ENCODE assay signal across 21 mouse cellular contexts in the genomic region with DNA sequence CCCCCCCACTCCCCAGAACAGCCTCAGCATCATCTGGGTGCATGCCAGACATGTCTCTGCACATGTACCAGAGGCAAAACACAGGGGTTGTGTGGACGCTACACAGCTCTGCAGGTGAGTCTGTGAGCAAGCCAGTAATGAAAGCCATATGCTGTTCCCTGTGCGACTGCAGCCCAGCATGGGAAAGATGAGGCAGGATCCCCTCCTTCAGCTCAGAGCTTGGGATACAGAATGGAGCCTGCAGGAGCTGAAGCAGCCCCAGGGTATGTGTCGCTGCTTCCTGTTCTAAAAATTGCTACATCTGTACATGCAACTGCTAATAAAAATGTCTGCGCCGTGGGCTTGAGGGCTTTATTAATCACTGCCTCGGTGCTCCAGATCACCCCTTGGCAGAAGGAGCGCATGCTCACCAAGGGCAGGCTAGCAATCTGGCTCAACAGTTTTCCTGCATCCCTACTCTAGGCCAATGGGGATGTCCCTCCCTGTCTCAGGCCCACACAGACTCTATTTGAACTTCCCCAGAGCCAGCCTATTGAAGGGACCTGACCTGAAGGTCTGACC.
DNase-seq lines count a peak whose midpoint lies in the region; ATAC-seq and TF ChIP-seq lines count a peak whose summit lies in the region.
"Had no signal": no experiment of that assay in that cellular context is flagged by ENCODE, and none has a peak within 500 bp of the region (broad histone marks: within the 10 kb centered on the region; RNA-seq: fewer than 3 reads in every experiment).

No protein-coding gene starts in this region.

- ATAC-seq in hindbrain, embryonic 16.5 days: no peak
- ATAC-seq in embryonic facial prominence, embryonic 12.5 days (ENCODE audit: insufficient number of reproducible peaks, insufficient read depth, low FRiP score, low TSS enrichment): peak; percentile 81; the same call in 1 of the 2 replicates
- peak; percentile 82 for ATAC-seq in limb, embryonic 13.5 days (ENCODE audit: low FRiP score, low read depth)
- no peak for ATAC-seq in liver, postnatal 0 days
- ATAC-seq: forebrain, embryonic 15.5 days had no signal

- H3K27me3 ChIP-seq in hindbrain, embryonic 10.5 days (ENCODE audit: insufficient read depth, poor library complexity, severe bottlenecking): no peaks in the 10 kb centered on the region
- no peaks in the 10 kb centered on the region for H3K27me3 ChIP-seq in hindbrain, embryonic 16.5 days (replicated peaks; ENCODE audit: control insufficient read depth, insufficient read depth, low read length)
- H3K27me3 ChIP-seq in embryonic facial prominence, embryonic 12.5 days: no peaks in the 10 kb centered on the region
- H3K27me3 ChIP-seq in limb, embryonic 13.5 days: no peaks in the 10 kb centered on the region
- H3K27me3 ChIP-seq in liver, postnatal 0 days (ENCODE audit: insufficient read depth, low read length): no peaks in the 10 kb centered on the region
- H3K27me3 ChIP-seq: forebrain, embryonic 15.5 days; heart, embryonic 12.5 days; hindbrain, embryonic 15.5 days; neural tube, embryonic 13.5 days had no signal

- H3K4me3 ChIP-seq in hindbrain, embryonic 10.5 days: no peak overlapping the region
- H3K4me3 ChIP-seq in hindbrain, embryonic 16.5 days (ENCODE audit: low read length): no peak overlapping the region
- H3K4me3 ChIP-seq in embryonic facial prominence, embryonic 12.5 days: no peak overlapping the region
- no peak overlapping the region for H3K4me3 ChIP-seq in limb, embryonic 13.5 days
- no peak overlapping the region for H3K4me3 ChIP-seq in liver, postnatal 0 days (ENCODE audit: low read depth, low read length)
- H3K4me3 ChIP-seq: forebrain, embryonic 15.5 days; heart, embryonic 12.5 days; hindbrain, embryonic 15.5 days; neural tube, embryonic 13.5 days had no signal

- peak; percentile 6 for DNase-seq in hindbrain, embryonic 10.5 days (ENCODE audit: low spot score)
- peak; percentile 21 for DNase-seq in brain, adult 2 months (ENCODE audit: low read depth, low spot score)
- no peak for DNase-seq in liver, postnatal 0 days
- DNase-seq in ovary, postnatal 10 days (ENCODE audit: low spot score): no peak
- DNase-seq: B cell, adult 2 months; cerebellum, adult 9-10 months; heart, postnatal 14 days; kidney, adult 11 months; kidney, postnatal 25 days; midbrain, embryonic 14.5 days; right cerebral cortex, postnatal 14 days; spleen, adult 18-20 months; thymus, postnatal 4 days had no signal

- H3K27ac ChIP-seq in hindbrain, embryonic 10.5 days: no peak overlapping the region
- H3K27ac ChIP-seq in hindbrain, embryonic 16.5 days (ENCODE audit: low read depth, low read length): no peak overlapping the region
- no peak overlapping the region for H3K27ac ChIP-seq in embryonic facial prominence, embryonic 12.5 days
- H3K27ac ChIP-seq in limb, embryonic 13.5 days: peak overlapping the region; percentile 39; the same call in 1 of the 2 replicates
- no peak overlapping the region for H3K27ac ChIP-seq in liver, postnatal 0 days (ENCODE audit: low read depth)
- H3K27ac ChIP-seq: forebrain, embryonic 15.5 days; hindbrain, embryonic 15.5 days; liver, embryonic 14.5 days; neural tube, embryonic 13.5 days had no signal

- 0 out of 2 replicates have a peak, but pooled peaks cover 4% of the 10 kb centered on the region for H3K9me3 ChIP-seq in hindbrain, embryonic 10.5 days
- no peaks in the 10 kb centered on the region for H3K9me3 ChIP-seq in hindbrain, embryonic 16.5 days (ENCODE audit: control insufficient read depth, low read length)
- H3K9me3 ChIP-seq in embryonic facial prominence, embryonic 12.5 days: no peaks in the 10 kb centered on the region
- 0 out of 2 replicates have a peak, but pooled peaks cover 5% of the 10 kb centered on the region for H3K9me3 ChIP-seq in limb, embryonic 13.5 days
- H3K9me3 ChIP-seq in liver, postnatal 0 days (ENCODE audit: low read length): no peaks in the 10 kb centered on the region
- H3K9me3 ChIP-seq: forebrain, embryonic 15.5 days; heart, embryonic 12.5 days; hindbrain, embryonic 15.5 days; neural tube, embryonic 13.5 days had no signal

- WGBS in hindbrain, embryonic 10.5 days: 88% methylated on average over 7 of the region's 7 CpGs
- 73% methylated on average over 7 of the region's 7 CpGs for WGBS in hindbrain, embryonic 16.5 days
- 39% methylated on average over 7 of the region's 7 CpGs for WGBS in embryonic facial prominence, embryonic 12.5 days
- WGBS in limb, embryonic 13.5 days: 13% methylated on average over 7 of the region's 7 CpGs
- 77% methylated on average over 7 of the region's 7 CpGs for WGBS in liver, postnatal 0 days (ENCODE audit: insufficient replicate concordance)

- TF ChIP-seq EP300 in liver, postnatal 0 days (IDR thresholded peaks at IDR 0.05; ENCODE audit: low read depth): no peak

- no peaks in the 10 kb centered on the region for H3K36me3 ChIP-seq in hindbrain, embryonic 10.5 days
- H3K36me3 ChIP-seq in hindbrain, embryonic 16.5 days (ENCODE audit: control insufficient read depth, insufficient read depth, low read length): no peaks in the 10 kb centered on the region
- no peaks in the 10 kb centered on the region for H3K36me3 ChIP-seq in embryonic facial prominence, embryonic 12.5 days
- no peaks in the 10 kb centered on the region for H3K36me3 ChIP-seq in limb, embryonic 13.5 days
- no peaks in the 10 kb centered on the region for H3K36me3 ChIP-seq in liver, postnatal 0 days (replicated peaks; ENCODE audit: insufficient read depth, low read length)
- H3K36me3 ChIP-seq: forebrain, embryonic 15.5 days; heart, embryonic 12.5 days; hindbrain, embryonic 15.5 days; neural tube, embryonic 13.5 days had no signal

- no peak overlapping the region for H3K4me2 ChIP-seq in hindbrain, embryonic 16.5 days (ENCODE audit: low read length)
- no peak overlapping the region for H3K4me2 ChIP-seq in embryonic facial prominence, embryonic 12.5 days (replicated peaks)
- peak overlapping the region; percentile 36 for H3K4me2 ChIP-seq in limb, embryonic 13.5 days (replicated peaks)
- H3K4me2 ChIP-seq in liver, postnatal 0 days (ENCODE audit: low read depth, low read length): no peak overlapping the region
- H3K4me2 ChIP-seq: forebrain, embryonic 15.5 days; heart, embryonic 12.5 days; hindbrain, embryonic 15.5 days; neural tube, embryonic 13.5 days had no signal

- peaks cover 2% of the 10 kb centered on the region; the same call in 1 of the 2 replicates for H3K4me1 ChIP-seq in hindbrain, embryonic 10.5 days (replicated peaks)
- H3K4me1 ChIP-seq in hindbrain, embryonic 16.5 days (ENCODE audit: control insufficient read depth, insufficient read depth, low read depth, low read length): no peaks in the 10 kb centered on the region
- peaks cover 4% of the 10 kb centered on the region; the same call in 1 of the 2 replicates for H3K4me1 ChIP-seq in embryonic facial prominence, embryonic 12.5 days
- H3K4me1 ChIP-seq in limb, embryonic 13.5 days: peaks cover 26% of the 10 kb centered on the region
- H3K4me1 ChIP-seq in liver, postnatal 0 days (ENCODE audit: insufficient read depth): no peaks in the 10 kb centered on the region
- H3K4me1 ChIP-seq: forebrain, embryonic 15.5 days; heart, embryonic 12.5 days; hindbrain, embryonic 15.5 days; neural tube, embryonic 13.5 days had no signal

- no peak overlapping the region for H3K9ac ChIP-seq in hindbrain, embryonic 16.5 days (ENCODE audit: low read depth, low read length)
- no peak overlapping the region for H3K9ac ChIP-seq in embryonic facial prominence, embryonic 12.5 days
- no peak overlapping the region for H3K9ac ChIP-seq in limb, embryonic 13.5 days
- no peak overlapping the region for H3K9ac ChIP-seq in liver, postnatal 0 days (replicated peaks)
- H3K9ac ChIP-seq: forebrain, embryonic 15.5 days; heart, embryonic 12.5 days; hindbrain, embryonic 15.5 days; liver, embryonic 14.5 days; neural tube, embryonic 13.5 days had no signal

- no peak for TF ChIP-seq CTCF in liver, postnatal 0 days (IDR thresholded peaks at IDR 0.05; ENCODE audit: low read depth)

Comparison
In these comparisons a context has a peak if more than half of its experiments do, and no peak if none do; other contexts are left out.
1. DNase-seq: peak in hindbrain, embryonic 10.5 days (single experiment) and brain, adult 2 months (single experiment); none in liver, postnatal 0 days (single experiment) and ovary, postnatal 10 days (single experiment).
2. ATAC-seq: peak in embryonic facial prominence, embryonic 12.5 days (single experiment) and limb, embryonic 13.5 days (single experiment); none in hindbrain, embryonic 16.5 days (single experiment) and liver, postnatal 0 days (single experiment).